Mouse (Mus musculus): Measurements from ENCODE around the gene Cd276.
A peak's percentile ranks its signal among the peaks of the same experiment; 100 is the strongest.

GRCm38 (mm10) chr9:58581958-58582540 lies 26.8 kb upstream of the Cd276 start, which contains the start of gene Nptn:
- TF ChIP-seq CTCF (IDR thresholded peaks at IDR 0.05) (no peak), EP300 (IDR thresholded peaks at IDR 0.05) (peak; percentile 46; the same call in 1 of the 2 replicates)

All from lung, postnatal 0 days (tissue).